Mouse (Mus musculus) myocyte (in vitro differentiated cells): ENCODE measurements around the gene Ccdc24.

Experiments used
- CEBPB ChIP-seq: IDR thresholded peaks from 2 replicates; pipeline ENCODE4 v1.6.1; 2011; ENCODE audit warnings: mild to moderate bottlenecking, moderate library complexity; ENCODE audit not compliant: poor library complexity, insufficient read depth, severe bottlenecking
- E2F4 ChIP-seq: IDR thresholded peaks from one replicate; pipeline ENCODE4 v1.6.1; 2011; ENCODE audit warnings: mild to moderate bottlenecking, control low read depth, moderate library complexity; ENCODE audit not compliant: insufficient read depth
- MAX ChIP-seq: IDR thresholded peaks from one replicate; pipeline ENCODE4 v1.6.1; 2011; ENCODE audit warnings: low read depth, mild to moderate bottlenecking, control low read depth
- MYOD1 ChIP-seq, 3 experiments: IDR thresholded peaks; one replicate each; pipeline ENCODE4 v1.6.1; 2011; ENCODE audit warnings: control low read depth in 2 of 3, low read depth in 2 of 3, mild to moderate bottlenecking in 2 of 3, moderate library complexity in 1 of 3; ENCODE audit not compliant: insufficient read length in 2 of 3, control insufficient read depth in 1 of 3
- MYOG ChIP-seq, 3 experiments: IDR thresholded peaks; one replicate each; pipeline ENCODE4 v1.6.1; 2011; ENCODE audit warnings: control low read depth in 2 of 3, low read depth in 2 of 3, mild to moderate bottlenecking in 2 of 3; ENCODE audit not compliant: insufficient read length in 2 of 3, control insufficient read depth in 1 of 3, insufficient read depth in 1 of 3
- POLR2A ChIP-seq: IDR thresholded peaks from one replicate; pipeline ENCODE4 v1.6.1; 2011; ENCODE audit warnings: low read depth, mild to moderate bottlenecking, control low read depth, moderate library complexity; ENCODE audit not compliant: insufficient read length
- POLR2AphosphoS2 ChIP-seq: IDR thresholded peaks from one replicate; pipeline ENCODE4 v1.6.1; 2011; ENCODE audit warnings: low read depth, control low read depth; ENCODE audit not compliant: insufficient read length
- TCF12 ChIP-seq: IDR thresholded peaks from one replicate; pipeline ENCODE4 v1.6.1; 2011; ENCODE audit warnings: mild to moderate bottlenecking, control low read depth; ENCODE audit not compliant: poor library complexity, insufficient read depth, severe bottlenecking
- TCF3 ChIP-seq: IDR thresholded peaks from one replicate; pipeline ENCODE4 v1.6.1; 2011; ENCODE audit warnings: low read depth, control low read depth; ENCODE audit not compliant: insufficient read length
- USF1 ChIP-seq: IDR thresholded peaks from one replicate; pipeline ENCODE4 v1.6.1; 2011; ENCODE audit warnings: low read depth, mild to moderate bottlenecking, control low read depth, moderate library complexity

- no peak for TF ChIP-seq POLR2A
- no peak for TF ChIP-seq POLR2AphosphoS2
- no peak for TF ChIP-seq USF1
- TF ChIP-seq TCF3 = no peak
- TF ChIP-seq MYOG (IDR thresholded peaks at IDR 0.05; ENCODE audit: control insufficient read depth in 1 of 3, insufficient read depth in 1 of 3, insufficient read length in 2 of 3, low read depth in 2 of 3) = no peak
- no peak for TF ChIP-seq E2F4
- no peak for TF ChIP-seq MAX
- TF ChIP-seq TCF12 = no peak
- TF ChIP-seq CEBPB = no peak
- TF ChIP-seq MYOD1 (IDR thresholded peaks at IDR 0.05; ENCODE audit: control insufficient read depth in 1 of 3, insufficient read length in 2 of 3, low read depth in 2 of 3) = no peak
These were observed 35.1 kb downstream of the Ccdc24 start for GRCm38 (mm10) chr4:117837271-117837670.
